Mouse (Mus musculus) spleen, adult 18-20 months (tissue): ENCODE measurements around the gene Npepps.

ENCODE experiments used
- DNase-seq, 2 experiments: peaks; one replicate each; pipeline ENCODE4 v3.0.0; 2022; ENCODE audit warnings: mixed read lengths in 2 of 2

The Npepps gene

DNA sequence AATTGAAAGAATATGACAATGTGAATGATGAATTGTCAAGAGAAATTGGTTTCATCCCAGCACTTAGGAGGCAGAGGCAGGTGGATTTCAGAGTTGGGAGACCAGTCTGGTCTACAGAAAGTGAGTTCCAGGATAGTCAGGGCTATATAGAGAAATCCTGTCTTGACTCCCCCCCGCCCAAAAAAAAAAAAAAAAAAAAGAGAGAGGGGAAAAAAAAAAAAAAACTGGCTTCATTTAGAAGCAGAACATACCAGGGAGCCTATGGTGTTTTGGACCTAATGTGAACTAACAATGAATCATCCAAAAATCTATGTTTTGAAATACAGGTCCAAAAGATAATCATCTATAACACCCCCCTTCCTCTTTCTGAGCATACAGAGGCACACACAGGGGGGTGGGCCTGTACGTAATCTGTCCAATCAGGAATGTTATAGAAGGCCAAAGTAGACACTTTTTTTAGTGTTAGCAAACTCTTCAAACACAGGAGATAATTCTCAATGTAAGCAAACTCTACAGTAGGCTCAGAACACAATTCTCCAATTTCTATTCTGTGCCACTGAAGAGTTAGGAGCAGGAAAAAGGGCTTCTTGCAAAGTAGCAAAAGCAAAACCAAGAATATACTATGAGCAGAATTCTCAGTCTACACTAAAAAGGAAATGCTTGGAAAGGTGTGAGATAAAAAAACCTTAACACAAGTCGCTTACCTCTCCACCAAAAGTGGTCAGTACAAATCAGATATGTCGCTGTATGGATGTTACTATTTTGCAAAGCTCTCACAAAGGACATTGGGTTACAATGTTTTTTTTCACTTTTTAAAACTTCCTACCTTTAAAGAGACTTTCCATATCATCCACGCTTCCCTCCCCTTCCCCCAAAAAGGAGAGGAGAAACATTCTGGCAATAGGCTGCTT lies 94.5 kb downstream of the Npepps start:
- no peak for DNase-seq

DNA sequence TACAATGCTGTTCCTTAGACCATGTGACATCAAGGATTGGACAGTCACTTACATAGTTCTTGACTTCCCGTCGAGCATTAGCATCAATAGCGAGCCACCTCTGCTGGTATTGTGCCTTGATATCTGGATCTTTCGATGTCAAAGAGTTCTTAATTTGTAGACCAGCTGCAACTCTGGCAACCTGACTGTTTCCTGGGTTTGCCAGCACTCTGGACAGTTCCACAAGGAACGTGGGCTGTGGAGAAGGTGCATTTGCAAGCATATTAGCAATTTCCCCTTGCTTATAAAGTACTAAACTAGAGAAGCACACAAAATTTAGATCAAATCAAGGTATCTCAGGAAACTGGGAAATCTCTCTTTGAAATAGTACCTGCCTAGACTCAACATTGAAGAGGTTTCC lies 95.6 kb downstream of the Npepps start:
- no peak for DNase-seq

DNA sequence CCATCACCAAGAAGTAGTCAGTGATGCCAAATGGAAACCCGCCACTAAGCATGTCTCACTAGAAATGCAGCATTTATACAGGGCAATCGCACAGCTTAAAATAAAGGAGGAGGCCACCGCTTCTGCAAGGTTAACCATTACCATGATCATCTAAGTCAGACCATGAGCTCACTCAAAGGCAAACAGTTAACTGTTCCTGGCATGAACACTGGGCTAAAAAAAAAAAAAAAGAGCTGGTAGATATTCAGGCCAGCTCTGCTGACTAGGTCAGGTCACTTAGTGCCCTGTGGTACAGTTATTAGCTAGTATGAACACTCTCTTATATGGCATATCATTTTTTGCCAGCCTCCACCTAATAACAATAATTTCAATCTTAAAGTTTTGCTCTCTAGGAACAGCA lies 98.0 kb downstream of the Npepps start:
- no peak for DNase-seq

DNA sequence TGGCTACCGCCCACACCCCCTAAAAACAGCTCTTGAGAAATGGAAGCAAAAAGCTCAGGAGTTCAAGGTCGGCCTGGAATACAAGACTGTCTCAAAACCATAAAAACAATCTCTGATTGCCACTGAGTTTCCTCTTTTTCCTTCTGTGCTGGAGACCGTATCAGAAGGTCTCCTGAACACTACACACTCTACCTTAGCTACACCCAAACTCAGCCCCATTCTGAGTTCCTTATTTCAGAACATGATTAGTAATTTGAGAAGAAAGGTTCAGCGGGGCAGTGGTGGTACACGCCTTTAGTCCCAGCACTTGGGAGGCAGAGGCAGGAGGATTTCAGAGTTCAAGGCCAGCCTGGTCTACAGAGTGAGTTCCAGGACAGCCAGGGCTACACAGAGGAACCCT lies 99.4 kb downstream of the Npepps start:
- no peak for DNase-seq

DNA sequence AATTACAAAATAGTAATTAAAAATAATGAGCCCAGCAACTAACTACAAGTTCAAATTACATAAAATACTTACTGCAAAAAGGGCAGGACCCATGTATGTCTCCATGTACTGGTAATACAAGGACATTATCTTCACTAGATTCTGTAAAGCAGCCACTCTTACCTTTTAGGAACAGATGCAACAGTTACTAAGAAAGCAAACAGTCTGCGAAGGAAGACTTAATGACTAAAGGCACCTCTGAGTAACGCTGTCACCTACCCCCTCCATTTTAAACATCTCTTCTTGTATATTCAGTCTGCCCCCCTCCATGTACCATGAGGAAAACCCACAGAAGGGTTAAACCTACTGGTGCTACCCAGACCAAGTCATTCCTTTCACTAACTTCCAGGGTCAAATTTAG lies 102.2 kb downstream of the Npepps start:
- no peak for DNase-seq

DNA sequence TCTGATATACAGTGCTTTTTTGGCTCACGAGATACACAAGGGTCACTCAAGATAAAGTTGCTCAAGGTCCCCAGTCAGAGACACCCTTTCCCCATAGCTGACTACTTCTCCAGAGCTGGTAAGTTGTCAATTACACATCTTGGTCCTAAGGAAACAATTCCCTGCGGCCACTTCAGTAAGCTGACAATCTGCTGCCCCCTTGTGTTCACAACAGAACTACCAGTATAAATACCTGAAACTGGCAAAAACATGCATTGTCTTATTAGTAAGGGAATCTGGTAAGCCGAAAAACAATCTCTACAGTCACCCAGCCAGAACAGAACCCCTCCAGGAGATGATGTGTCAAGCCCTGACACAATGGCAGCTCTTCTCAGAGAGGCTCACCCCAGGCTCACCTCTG lies 103.6 kb downstream of the Npepps start:
- DNase-seq = peak in 1 of 2 experiments; percentile 22

DNA sequence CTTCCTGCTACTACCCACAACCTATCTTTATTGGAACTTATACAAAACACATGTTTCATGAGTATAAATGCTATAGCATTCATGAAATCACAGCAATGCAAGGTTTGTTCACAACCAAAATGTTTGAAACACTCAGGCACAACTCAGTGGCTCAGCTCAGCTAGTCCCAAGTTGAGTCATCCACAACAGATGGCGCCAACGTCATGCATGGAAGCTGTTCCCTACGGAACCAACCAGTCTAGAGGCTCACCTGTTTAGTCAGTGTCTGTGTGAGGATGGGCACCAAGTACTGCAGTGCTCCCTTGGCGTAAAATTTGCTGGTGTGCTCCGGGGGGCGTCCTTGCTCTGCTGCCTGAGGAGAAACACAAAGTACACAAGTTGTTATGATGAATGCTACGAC lies 104.9 kb downstream of the Npepps start:
- no peak for DNase-seq

DNA sequence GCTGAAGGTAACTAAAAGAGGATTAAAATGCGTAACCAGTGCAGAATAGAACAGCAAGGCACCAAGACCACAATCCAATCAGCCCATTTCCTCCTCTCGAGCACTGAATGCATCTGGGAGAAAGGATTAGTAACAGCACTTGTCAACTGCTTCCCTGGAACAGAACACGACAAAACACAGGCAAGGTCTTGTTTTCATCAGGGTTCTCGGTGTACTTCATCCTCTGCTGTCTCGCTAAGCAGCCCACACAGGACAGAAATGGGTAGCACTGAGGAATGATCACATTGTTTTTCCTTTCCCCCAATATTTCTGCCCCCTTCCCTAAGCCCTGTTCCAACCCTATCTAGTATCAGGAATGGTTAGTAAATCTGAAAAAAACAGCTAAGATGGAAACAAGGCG lies 120.1 kb downstream of the Npepps start:
- DNase-seq = no peak

DNA sequence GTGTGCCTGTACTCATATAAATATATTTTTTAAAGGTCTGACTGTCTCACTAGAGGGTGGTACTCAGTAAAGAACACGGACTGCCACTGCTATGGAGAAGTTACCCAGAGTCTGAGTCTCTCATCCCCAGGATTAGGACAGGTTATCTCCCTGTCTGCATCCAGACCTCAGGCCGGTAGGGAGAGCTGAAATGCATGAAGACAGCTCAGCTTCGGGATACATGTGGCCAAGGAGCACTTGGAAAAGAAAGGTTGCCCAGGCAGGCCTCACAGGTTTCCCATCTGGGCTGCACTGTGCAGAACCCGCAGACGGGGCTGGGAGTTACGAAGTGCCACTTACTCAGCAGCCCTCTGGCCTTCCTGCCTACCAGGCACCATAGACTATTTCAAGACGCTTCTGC lies 123.4 kb downstream of the Npepps start:
- no peak for DNase-seq
